Mouse (Mus musculus) ES-E14 (cell line): ENCODE results near the gene Gm49358. TPM values are rescaled to one million over a fixed set of nuclear protein-coding genes. Genes with fewer than 3 reads are reported as not detected.

Source experiments
- DNase-seq: peaks from one replicate; pipeline ENCODE4 v3.0.0-alpha.2; 2013; ENCODE audit warnings: low read depth, low spot score
- H3K27ac ChIP-seq: 2 replicates; pipeline ENCODE4 v1.5.1; 2012; ENCODE audit warnings: low read depth, mild to moderate bottlenecking, low read length, moderate library complexity, mixed read lengths; ENCODE audit not compliant: poor library complexity, insufficient read depth, severe bottlenecking
- H3K36me3 ChIP-seq: 2 replicates; pipeline ENCODE4 v1.6.1; 2012; ENCODE audit warnings: mild to moderate bottlenecking, low read length, moderate library complexity, mixed read lengths; ENCODE audit not compliant: control insufficient read depth, poor library complexity, insufficient read depth, severe bottlenecking
- H3K4me1 ChIP-seq, 2 experiments: fragments of 150-350 bp in 1 of 2; sonication (generic) in 1 of 2; 2 replicates each; pipeline ENCODE4 v1.6.1; 2012; ENCODE audit warnings: low read length in 2 of 2, mild to moderate bottlenecking in 1 of 2, mixed read lengths in 1 of 2; ENCODE audit not compliant: control insufficient read depth in 2 of 2, insufficient read depth in 2 of 2, poor library complexity in 1 of 2
- H3K4me3 ChIP-seq, 2 experiments: fragments of 150-350 bp in 1 of 2; sonication (generic) in 1 of 2; 2 replicates each; pipeline ENCODE4 v1.5.1; 2012; ENCODE audit warnings: low read length in 2 of 2, low read depth in 1 of 2, mild to moderate bottlenecking in 1 of 2, mixed read lengths in 1 of 2; ENCODE audit not compliant: insufficient read depth in 1 of 2, poor library complexity in 1 of 2, severe bottlenecking in 1 of 2
- H3K9ac ChIP-seq: 2 replicates; pipeline ENCODE4 v1.6.1; 2012; ENCODE audit warnings: low read depth, mild to moderate bottlenecking, low read length, mixed read lengths; ENCODE audit not compliant: poor library complexity, insufficient read depth, severe bottlenecking
- H3K9me3 ChIP-seq: fragments of 150-350 bp; sonication (generic); 2 replicates; pipeline ENCODE4 v1.6.1; 2012; ENCODE audit warnings: low read depth, mild to moderate bottlenecking, low read length; ENCODE audit not compliant: control insufficient read depth, insufficient read depth
- CHD2 ChIP-seq: IDR thresholded peaks from 2 replicates; pipeline ENCODE4 v1.6.1; 2014; ENCODE audit warnings: mild to moderate bottlenecking, low read depth, low read length, inconsistent platforms
- HCFC1 ChIP-seq: IDR thresholded peaks from 2 replicates; pipeline ENCODE4 v1.6.1; 2012; ENCODE audit warnings: low read length, inconsistent platforms, borderline replicate concordance; ENCODE audit not compliant: insufficient read depth
- MAFK ChIP-seq: IDR thresholded peaks from 2 replicates; pipeline ENCODE4 v1.6.1; 2014; ENCODE audit warnings: mild to moderate bottlenecking, low read depth, low read length, inconsistent platforms; ENCODE audit not compliant: insufficient read depth
- ZC3H11A ChIP-seq: IDR thresholded peaks from 2 replicates; pipeline ENCODE4 v1.6.1; 2012; ENCODE audit warnings: low read depth, mild to moderate bottlenecking, inconsistent platforms, low read length, borderline replicate concordance
- ZNF384 ChIP-seq: IDR thresholded peaks from 2 replicates; pipeline ENCODE4 v1.6.1; 2012; ENCODE audit warnings: low read depth, low read length, inconsistent platforms
- in situ Hi-C, 2 experiments: fragments of 600-800 bp; cut with MboI; formaldehyde crosslinking; loops; one replicate each; pipeline ENCODE4 v1.15.1; 2025; ENCODE audit warnings: low sequenced_read_pairs in 2 of 2, inconsistent platforms in 1 of 2; ENCODE audit not compliant: unreplicated experiment in 2 of 2
- total RNA-seq: library from RNA; depleted of rRNA; stranded (reverse); fragments of 300-350 nt; gene quantifications from 2 replicates; pipeline ENCODE4 v1.2.3, GENCODE M21; 2012

Gm49358 gene
- total RNA-seq, 1 experiment: 0.58 TPM

- in situ Hi-C loops: no loop called here
- Histone ChIP-seq H3K4me1 (no peaks in the 10 kb centered on the region), H3K36me3 (no peaks in the 10 kb centered on the region)
These were observed 99.7 kb downstream of the Gm49358 start for GRCm38 (mm10) chr10:86863429-86863828.

DNA sequence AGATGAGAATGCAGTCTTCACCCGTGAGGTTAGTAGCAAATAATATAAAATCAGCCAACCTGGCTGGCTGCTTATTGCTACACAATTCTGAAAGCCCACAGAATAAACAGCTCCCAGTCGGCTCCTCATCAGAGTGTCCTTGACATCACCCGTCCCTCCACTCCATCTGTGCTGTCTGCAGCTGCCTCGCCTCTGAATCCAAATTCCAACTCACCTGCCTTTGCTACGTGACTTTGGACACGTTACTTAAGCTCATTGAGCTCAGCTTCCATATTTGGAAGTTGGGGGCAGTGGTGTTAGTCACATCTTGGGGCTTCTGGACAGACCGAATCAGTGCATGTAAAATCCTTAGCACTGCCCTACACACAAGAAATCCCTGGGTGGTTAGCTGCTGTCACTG is 108.3 kb downstream of the Gm49358 start:
- no peaks in the 10 kb centered on the region for H3K4me1 ChIP-seq
- in situ Hi-C loops: no loop called here
- DNase-seq: no peak
- H3K27ac ChIP-seq: no peak overlapping the region
- no peaks in the 10 kb centered on the region for H3K9me3 ChIP-seq
- H3K36me3 ChIP-seq: no peaks in the 10 kb centered on the region
- no peak overlapping the region for H3K9ac ChIP-seq
- TF ChIP-seq CHD2: no peak
- TF ChIP-seq HCFC1: no peak
- TF ChIP-seq ZC3H11A: no peak
- TF ChIP-seq MAFK: no peak
- TF ChIP-seq ZNF384: no peak
- no peak overlapping the region for H3K4me3 ChIP-seq

More at GRCm38 (mm10) chr10:86863429-86863828, 99.7 kb downstream of the Gm49358 start:
- TF ChIP-seq ZNF384 (no peak), ZC3H11A (no peak), MAFK (no peak), CHD2 (no peak), HCFC1 (no peak)
- DNase-seq: peak; percentile 27
- H3K4me3 ChIP-seq: no peak overlapping the region
- no peaks in the 10 kb centered on the region for H3K9me3 ChIP-seq
- no peak overlapping the region for H3K9ac ChIP-seq
- no peak overlapping the region for H3K27ac ChIP-seq

GRCm38 (mm10) chr10:86872591-86872990 is 108.8 kb downstream of the Gm49358 start:
- in situ Hi-C loops: no loop called here
- no peak overlapping the region for H3K9ac ChIP-seq
- H3K36me3 ChIP-seq: no peaks in the 10 kb centered on the region
- no peaks in the 10 kb centered on the region for H3K9me3 ChIP-seq
- H3K4me1 ChIP-seq: no peaks in the 10 kb centered on the region
- no peak for TF ChIP-seq HCFC1
- TF ChIP-seq MAFK: no peak
- no peak for TF ChIP-seq CHD2
- TF ChIP-seq ZNF384: no peak
- no peak for TF ChIP-seq ZC3H11A
- H3K4me3 ChIP-seq: no peak overlapping the region
- DNase-seq: no peak
- no peak overlapping the region for H3K27ac ChIP-seq

- H3K36me3 ChIP-seq: no peaks in the 10 kb centered on the region
- no peak overlapping the region for H3K27ac ChIP-seq
- no peaks in the 10 kb centered on the region for H3K4me1 ChIP-seq
- H3K9me3 ChIP-seq: no peaks in the 10 kb centered on the region
- H3K9ac ChIP-seq: no peak overlapping the region
- in situ Hi-C loops: no loop called here
- no peak overlapping the region for H3K4me3 ChIP-seq
- no peak for DNase-seq
- TF ChIP-seq ZNF384: no peak
- no peak for TF ChIP-seq HCFC1
- TF ChIP-seq CHD2: no peak
- TF ChIP-seq MAFK: no peak
- TF ChIP-seq ZC3H11A: no peak
These were observed 114.9 kb downstream of the Gm49358 start for GRCm38 (mm10) chr10:86878721-86879120.
